Mouse (Mus musculus): ENCODE data around the gene Olfr450.
A peak's percentile ranks its signal among the peaks of the same experiment; 100 is the strongest.

Olfr450 gene

DNA sequence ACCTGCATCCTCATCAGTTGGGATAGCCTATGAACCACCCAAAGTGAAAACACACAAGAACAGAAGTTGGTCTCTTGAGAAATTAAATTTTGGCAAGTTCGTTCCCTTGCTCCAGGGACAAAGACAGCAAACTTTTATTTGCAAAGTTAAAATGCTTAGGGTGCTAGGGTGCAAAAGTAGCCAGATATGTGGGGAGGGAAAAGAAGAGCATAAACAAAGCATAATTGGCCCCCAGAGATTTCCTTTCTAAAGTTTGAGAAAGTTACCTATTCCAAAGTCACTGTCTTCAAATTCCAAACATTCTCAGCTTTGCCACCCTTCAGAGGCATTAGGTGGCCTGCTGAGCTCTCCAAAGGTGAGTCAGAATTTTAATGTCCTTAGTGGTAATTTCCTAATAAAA, at the start of gene Olfr450:
Olfr450 (plus strand) TSS at position 301 of the 400 bp plus-strand sequence.
- no peak for DNase-seq

- DNase-seq, result no peak
These were observed 34.7 kb upstream of the Olfr450 start for GRCm38 (mm10) chr6:42777066-42777465.

DNA sequence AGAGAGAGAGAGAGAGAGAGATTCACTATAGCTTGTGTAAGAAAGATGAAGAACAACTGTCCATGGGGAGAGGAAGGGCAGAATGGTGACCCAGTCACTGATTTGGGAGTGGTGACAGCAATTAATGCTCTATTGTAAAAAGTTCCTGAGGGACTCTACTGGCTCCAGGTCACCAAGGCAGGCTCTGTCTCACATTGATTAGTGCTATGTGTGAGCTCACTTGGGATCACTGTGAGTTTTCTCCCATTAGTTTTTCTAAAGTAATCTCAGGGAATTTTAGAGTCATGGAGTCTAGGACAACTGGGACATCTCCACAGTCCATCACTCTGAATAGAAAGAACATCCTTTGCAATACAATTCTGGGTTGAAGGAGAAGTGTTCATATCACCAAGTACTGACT, 26.9 kb upstream of the Olfr450 start, which contains the start of gene Olfr452:
Olfr452 (plus strand) TSS at position 301 of the 400 bp plus-strand sequence.
- DNase-seq, result no peak

DNA sequence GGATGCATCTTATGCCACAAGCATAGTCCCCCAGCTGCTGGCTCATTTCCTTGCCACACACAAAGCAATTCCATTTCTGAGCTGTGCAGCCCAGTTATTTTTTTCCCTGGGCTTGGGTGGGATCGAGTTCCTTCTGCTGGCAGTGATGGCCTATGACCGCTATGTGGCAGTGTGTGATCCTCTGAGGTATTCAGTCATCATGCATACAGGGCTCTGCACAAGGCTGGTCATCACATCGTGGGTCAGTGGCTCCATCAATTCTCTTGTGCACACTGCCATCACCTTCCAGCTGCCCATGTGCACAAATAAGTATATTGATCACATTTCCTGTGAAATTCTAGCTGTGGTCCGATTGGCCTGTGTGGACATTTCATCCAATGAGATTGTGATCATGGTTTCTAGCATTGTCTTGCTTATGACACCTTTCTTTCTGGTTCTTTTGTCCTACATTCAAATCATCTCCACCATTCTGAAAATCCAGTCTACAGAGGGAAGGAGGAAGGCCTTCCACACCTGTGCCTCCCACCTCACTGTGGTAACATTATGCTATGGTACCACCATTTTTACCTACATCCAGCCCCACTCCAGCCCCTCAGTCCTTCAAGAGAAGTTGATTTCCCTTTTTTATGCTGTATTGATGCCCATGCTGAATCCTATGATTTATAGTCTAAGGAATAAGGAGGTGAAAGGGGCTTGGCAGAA, 21.3 kb upstream of the Olfr450 start:
- DNase-seq, result no peak

DNA sequence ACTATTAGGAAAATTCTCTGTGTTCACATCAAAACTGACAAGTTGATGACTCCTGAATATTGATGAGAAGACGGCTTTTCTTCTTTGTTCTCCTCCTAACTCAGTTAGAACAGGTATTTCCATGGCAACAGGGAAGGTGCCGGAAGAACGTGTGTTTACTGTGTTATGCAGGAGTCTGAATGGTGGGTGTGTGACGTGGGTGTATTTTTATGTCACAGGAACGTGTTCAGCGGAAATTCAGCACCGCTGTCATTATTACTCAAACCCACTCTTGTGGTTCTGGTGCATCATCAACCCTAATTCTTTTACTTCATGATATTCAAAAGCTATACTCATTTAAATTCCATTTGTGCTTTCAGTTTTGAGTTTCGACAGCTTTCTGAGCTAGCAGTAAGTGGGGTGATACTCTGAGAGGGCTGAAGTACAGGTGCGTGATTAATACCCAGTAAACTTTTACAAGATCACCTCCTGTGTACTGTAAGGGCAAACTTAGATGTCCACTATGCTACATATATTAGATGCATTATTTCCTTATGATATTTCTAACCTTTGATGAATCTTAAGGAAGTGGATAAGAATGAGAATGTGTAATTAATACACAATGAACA, 20.7 kb upstream of the Olfr450 start:
- DNase-seq, result no peak

GRCm38 (mm10) chr6:42794982-42795381, 16.8 kb upstream of the Olfr450 start:
- no peak for DNase-seq

GRCm38 (mm10) chr6:42834084-42834483, 22.3 kb downstream of the Olfr450 start, which contains the start of gene Olfr449:
TSS of gene Olfr449 (plus strand) at chr6:42834384.
- no peak for DNase-seq

DNA sequence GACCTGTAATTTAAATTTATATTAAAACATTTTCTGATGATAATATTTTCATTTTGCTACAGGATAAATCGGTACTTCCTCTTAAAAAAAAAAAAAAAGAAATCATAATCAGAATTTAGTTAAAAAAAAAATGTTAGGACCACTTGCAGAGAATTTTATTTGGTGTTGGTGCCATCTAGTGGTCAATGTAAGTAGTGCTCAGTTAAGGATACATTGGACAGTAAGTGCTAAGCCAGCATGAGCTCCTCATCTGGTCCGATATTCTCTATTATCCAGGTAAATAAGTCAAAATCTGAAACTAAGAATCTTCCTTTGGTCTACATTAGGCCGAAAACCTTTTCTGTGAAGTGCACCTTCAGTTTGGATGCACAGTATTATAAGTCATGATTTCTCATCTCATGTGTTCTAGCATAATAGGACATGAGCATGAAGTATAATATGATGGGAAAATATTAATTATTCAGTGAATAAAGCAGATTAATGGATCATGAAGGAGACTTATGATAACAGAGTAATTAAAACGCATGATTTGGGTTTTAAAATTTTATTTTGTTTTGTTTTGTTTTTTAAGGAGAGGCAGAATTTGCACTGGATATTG, 48.6 kb downstream of the Olfr450 start:
- peak; percentile 64 for DNase-seq
